Comparison of ENCODE assay signal across 14 mouse cellular contexts in genomic region chr12:33928331-33929192, GRCm38 (mm10). TPM values are rescaled to one million over a fixed set of nuclear protein-coding genes. Genes with fewer than 3 reads are reported as not detected.
DNase-seq lines count a peak whose midpoint lies in the region; ATAC-seq and TF ChIP-seq lines count a peak whose summit lies in the region.
"Had no signal": no experiment of that assay in that cellular context is flagged by ENCODE, and none has a peak within 500 bp of the region (broad histone marks: within the 10 kb centered on the region; RNA-seq: fewer than 3 reads in every experiment).

Gene Ferd3l, plus strand, starts transcription at chr12:33928425.

- no peak for DNase-seq in heart, adult 11 months
- DNase-seq in embryonic facial prominence, embryonic 10.5 days (ENCODE audit: low spot score), result peak; percentile 25
- peak; percentile 3 for DNase-seq in midbrain, postnatal 0 days (ENCODE audit: low spot score)
- no peak for DNase-seq in adrenal gland, adult (ENCODE audit: inconsistent age in 2 of 2, low spot score in 1 of 2)
- no peak for DNase-seq in urinary bladder, postnatal 25 days (ENCODE audit: low spot score)
- DNase-seq in left cerebral cortex, adult 11 months (ENCODE audit: low spot score), result no peak
- DNase-seq: adrenal gland, postnatal 10 days; thymus, postnatal 14 days had no signal

- H3K9ac ChIP-seq in heart, embryonic 12.5 days, result no peak within 1 kb of the TSS
- H3K9ac ChIP-seq in hindbrain, embryonic 16.5 days (ENCODE audit: low read depth, low read length), result no peak within 1 kb of the TSS; the same call in 1 of the 2 replicates
- H3K9ac ChIP-seq in midbrain, postnatal 0 days (replicated peaks; ENCODE audit: low read length, poor library complexity, severe bottlenecking), result 0 out of 2 replicates have a peak within 1 kb of the TSS, but pooled peaks have one; percentile 40
- H3K9ac ChIP-seq: liver, embryonic 14.5 days had no signal

- H3K4me3 ChIP-seq in heart, embryonic 12.5 days, result peak within 1 kb of the TSS; percentile 38
- peak within 1 kb of the TSS; percentile 49 for H3K4me3 ChIP-seq in embryonic facial prominence, embryonic 10.5 days
- peak within 1 kb of the TSS; percentile 38 for H3K4me3 ChIP-seq in hindbrain, embryonic 16.5 days (ENCODE audit: low read length)
- peak within 1 kb of the TSS; percentile 35 for H3K4me3 ChIP-seq in midbrain, postnatal 0 days (ENCODE audit: low read depth, low read length)

- peaks cover 35% of the 10 kb centered on the region for H3K27me3 ChIP-seq in heart, embryonic 12.5 days (replicated peaks)
- H3K27me3 ChIP-seq in embryonic facial prominence, embryonic 10.5 days (replicated peaks; ENCODE audit: low read depth, poor library complexity, severe bottlenecking), result peaks cover 52% of the 10 kb centered on the region
- peaks cover 20% of the 10 kb centered on the region for H3K27me3 ChIP-seq in hindbrain, embryonic 16.5 days (replicated peaks; ENCODE audit: control insufficient read depth, insufficient read depth, low read length)
- peaks cover 17% of the 10 kb centered on the region for H3K27me3 ChIP-seq in midbrain, postnatal 0 days (ENCODE audit: insufficient read depth, low read length)

- under 1% methylated on average over 39 of the region's 39 CpGs for WGBS in heart, embryonic 12.5 days
- under 1% methylated on average over 39 of the region's 39 CpGs for WGBS in embryonic facial prominence, embryonic 10.5 days
- 1% methylated on average over 39 of the region's 39 CpGs for WGBS in hindbrain, embryonic 16.5 days
- WGBS in midbrain, postnatal 0 days, result 2% methylated on average over 39 of the region's 39 CpGs

- ATAC-seq in heart, embryonic 12.5 days (ENCODE audit: insufficient number of reproducible peaks, low FRiP score), result no peak
- no peak for ATAC-seq in hindbrain, embryonic 16.5 days
- ATAC-seq in midbrain, postnatal 0 days (ENCODE audit: low FRiP score), result no peak; the same call in 1 of the 2 replicates

- H3K36me3 ChIP-seq in heart, embryonic 12.5 days, result no peaks in the 10 kb centered on the region
- H3K36me3 ChIP-seq in embryonic facial prominence, embryonic 10.5 days (replicated peaks), result no peaks in the 10 kb centered on the region
- H3K36me3 ChIP-seq in hindbrain, embryonic 16.5 days (ENCODE audit: control insufficient read depth, insufficient read depth, low read length), result no peaks in the 10 kb centered on the region
- no peaks in the 10 kb centered on the region for H3K36me3 ChIP-seq in midbrain, postnatal 0 days (ENCODE audit: insufficient read depth, low read length)

- no peaks in the 10 kb centered on the region for H3K9me3 ChIP-seq in heart, embryonic 12.5 days (replicated peaks)
- H3K9me3 ChIP-seq in embryonic facial prominence, embryonic 10.5 days, result no peaks in the 10 kb centered on the region
- H3K9me3 ChIP-seq in hindbrain, embryonic 16.5 days (ENCODE audit: control insufficient read depth, low read length), result no peaks in the 10 kb centered on the region
- no peaks in the 10 kb centered on the region for H3K9me3 ChIP-seq in midbrain, postnatal 0 days (ENCODE audit: low read length)

- peak within 1 kb of the TSS; percentile 64 for H3K4me2 ChIP-seq in heart, embryonic 12.5 days
- H3K4me2 ChIP-seq in hindbrain, embryonic 16.5 days (ENCODE audit: low read length), result peak within 1 kb of the TSS; percentile 70
- H3K4me2 ChIP-seq in midbrain, postnatal 0 days (ENCODE audit: low read depth, low read length, poor library complexity, severe bottlenecking), result peak within 1 kb of the TSS; percentile 48

- no peak for TF ChIP-seq CTCF in midbrain, postnatal 0 days (IDR thresholded peaks at IDR 0.05)

- H3K4me1 ChIP-seq in heart, embryonic 12.5 days (replicated peaks), result peaks cover 18% of the 10 kb centered on the region
- H3K4me1 ChIP-seq in embryonic facial prominence, embryonic 10.5 days, result peaks cover 23% of the 10 kb centered on the region
- H3K4me1 ChIP-seq in hindbrain, embryonic 16.5 days (ENCODE audit: control insufficient read depth, insufficient read depth, low read depth, low read length), result peaks cover 14% of the 10 kb centered on the region
- 0 out of 2 replicates have a peak, but pooled peaks cover 9% of the 10 kb centered on the region for H3K4me1 ChIP-seq in midbrain, postnatal 0 days (ENCODE audit: insufficient read depth, low read length)

- H3K27ac ChIP-seq in heart, embryonic 12.5 days (ENCODE audit: poor library complexity, severe bottlenecking), result no peak within 1 kb of the TSS
- H3K27ac ChIP-seq in embryonic facial prominence, embryonic 10.5 days (replicated peaks), result no peak within 1 kb of the TSS
- H3K27ac ChIP-seq in hindbrain, embryonic 16.5 days (ENCODE audit: low read depth, low read length), result no peak within 1 kb of the TSS
- H3K27ac ChIP-seq in midbrain, postnatal 0 days (ENCODE audit: low read depth, low read length), result no peak within 1 kb of the TSS
- H3K27ac ChIP-seq: liver, embryonic 14.5 days had no signal

RNA-seq across cellular contexts. Expression of gene Ferd3l, which starts in this region (rescaled TPM):
- not detected in 2 replicates for polyA plus RNA-seq in heart, embryonic 12.5 days (2016; fragmentation: Nextera tagmentation; extraction: Ambion mirVana)
- polyA plus RNA-seq in embryonic facial prominence, embryonic 10.5 days (2016; fragmentation: Nextera tagmentation; extraction: Ambion mirVana), result 0.52 TPM in 1 of 2 replicates, not detected in the other
- polyA plus RNA-seq in hindbrain, embryonic 16.5 days (2015; fragmentation: Nextera tagmentation; extraction: Ambion mirVana), result 0.24 and 0.42 TPM in 2 replicates
- 0.71 and 1.5 TPM in 2 replicates for total RNA-seq in midbrain, postnatal 0 days (2014; rRNA removed)
- 0.26 and 0.53 TPM in 2 replicates for polyA plus RNA-seq in midbrain, postnatal 0 days (2015; fragmentation: Nextera tagmentation; extraction: Ambion mirVana)
- total RNA-seq: adrenal gland, postnatal 10 days had no signal
- polyA plus RNA-seq: C2C12; cortical plate, adult 2 months; heart, postnatal 0 days; liver, embryonic 14.5 days had no signal

Comparison
In these comparisons a context has a peak if more than half of its experiments do, and no peak if none do; other contexts are left out.
1. Peak in DNase-seq and H3K4me3 ChIP-seq in embryonic facial prominence, embryonic 10.5 days; RNA of the gene not detected or under 1 TPM.